Mouse (Mus musculus) heart, postnatal 4 days (tissue): Measurements from ENCODE around the gene Acp2. TPM values are rescaled to one million over a fixed set of nuclear protein-coding genes. Genes with fewer than 3 reads are reported as not detected.

Experiments used
- DNase-seq: peaks from one replicate; pipeline ENCODE4 v3.0.0; 2021
- total RNA-seq, 2 experiments: library from RNA; stranded (reverse); gene quantifications; 2 replicates each; pipeline ENCODE4 v1.2.3; 2021

Gene Acp2
- total RNA-seq, 2 experiments from 2014 or later, result 21.0 to 21.8 TPM

DNA sequence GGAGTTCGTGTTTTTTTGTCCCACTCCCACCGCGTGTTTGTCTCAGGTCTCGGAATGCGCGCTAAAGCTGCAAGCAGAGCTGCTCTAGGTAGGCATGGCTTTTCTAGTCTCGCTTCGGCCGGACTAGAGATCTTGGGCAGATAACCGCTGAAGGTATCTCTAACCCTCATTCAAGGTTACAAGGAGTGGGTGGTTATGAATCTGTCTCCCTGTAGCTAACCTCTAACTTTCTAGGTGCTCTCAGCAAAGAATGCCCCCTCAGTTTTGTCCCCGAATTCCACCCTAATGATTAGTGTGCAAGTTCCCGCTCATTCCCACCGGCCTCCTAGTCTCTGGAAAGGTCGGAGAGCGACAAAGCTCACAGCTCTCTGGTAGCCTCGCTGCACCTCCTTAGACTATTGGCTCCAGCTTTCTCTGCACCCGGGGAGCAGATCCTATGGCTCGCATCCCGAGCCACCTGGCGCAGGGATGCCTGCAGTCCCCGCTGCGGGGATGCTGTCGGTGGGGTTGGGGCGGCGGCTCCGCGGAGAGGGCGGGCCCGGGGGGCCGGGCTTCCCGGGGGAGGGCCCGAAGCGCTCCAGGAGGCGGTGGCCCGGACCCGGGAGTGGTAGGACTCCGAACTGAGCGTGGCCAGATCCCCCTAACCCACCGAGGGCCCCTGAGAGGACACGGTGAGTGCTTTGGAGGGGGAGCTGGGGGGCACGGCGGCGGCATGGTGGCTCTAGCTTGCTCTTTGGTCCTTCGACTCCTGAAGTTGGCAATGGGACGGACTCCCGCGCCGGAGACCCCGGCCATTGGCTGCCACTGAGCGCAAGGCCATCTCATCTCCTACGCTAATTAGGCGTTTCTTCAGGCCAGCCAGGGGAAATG lies 53.8 kb downstream of the Acp2 start:
- peak; percentile 70 for DNase-seq

DNA sequence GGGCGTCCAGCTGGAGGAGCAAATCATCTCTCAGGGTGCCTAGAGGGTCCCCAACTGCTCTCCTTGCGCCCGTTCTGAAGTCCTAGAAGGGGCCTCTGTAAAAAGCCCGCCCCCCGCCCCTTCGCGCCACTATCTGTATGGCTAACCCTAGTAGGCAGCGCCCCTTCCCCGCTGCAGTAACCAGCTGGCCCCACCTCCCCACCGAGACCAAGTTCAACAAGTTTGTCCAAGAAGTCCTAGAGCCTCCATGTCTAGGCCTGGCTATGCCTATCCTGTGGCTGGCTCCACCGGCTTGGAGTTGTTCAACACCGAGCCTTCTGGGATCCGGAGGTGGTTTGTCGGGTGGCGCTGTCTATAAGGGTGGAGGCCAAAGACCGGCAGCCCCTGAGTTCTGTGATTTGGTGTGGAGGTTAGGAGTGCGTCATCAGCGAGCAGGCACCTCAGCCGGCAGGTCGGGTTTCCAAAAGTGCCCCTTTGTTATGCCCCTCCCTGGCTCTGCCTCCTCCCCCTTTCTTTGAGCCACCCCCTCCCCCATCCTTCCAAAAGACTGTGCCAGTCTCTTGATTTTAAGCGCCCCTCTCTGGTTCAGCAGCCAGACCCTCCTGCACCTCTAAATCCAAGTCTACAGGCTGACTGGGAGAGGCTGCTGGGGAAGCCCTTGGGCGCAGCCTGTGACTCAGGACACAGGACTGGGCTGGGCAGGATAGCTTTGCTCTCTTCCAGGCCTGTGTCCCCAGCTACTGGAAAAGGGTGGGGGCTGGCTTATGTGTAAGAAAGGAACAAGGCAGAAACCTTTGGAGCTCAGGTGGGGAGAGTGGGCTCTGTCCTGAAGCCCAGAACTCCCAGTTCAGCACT lies 54.7 kb downstream of the Acp2 start:
- DNase-seq, result peak; percentile 53

DNA sequence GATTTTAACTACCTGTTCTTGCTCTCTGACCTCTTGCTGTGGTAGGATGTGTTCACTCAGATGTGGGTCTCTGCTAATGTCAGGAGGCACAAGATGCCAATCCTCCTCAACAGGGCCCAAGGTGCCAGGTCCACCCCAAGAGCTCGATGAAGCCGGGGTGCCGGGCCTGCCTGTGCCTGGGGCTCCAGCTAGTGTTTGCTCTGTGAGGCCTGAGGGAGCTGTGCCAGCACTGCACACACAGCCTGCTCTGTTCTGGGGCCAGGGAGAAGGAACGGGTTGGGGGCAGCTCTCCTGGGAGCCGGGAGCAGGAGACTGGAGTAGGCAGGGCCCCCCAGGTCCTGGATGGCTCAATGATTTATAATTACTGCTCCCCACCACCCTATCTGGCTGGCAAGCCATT lies 55.4 kb downstream of the Acp2 start:
- no peak for DNase-seq

DNA sequence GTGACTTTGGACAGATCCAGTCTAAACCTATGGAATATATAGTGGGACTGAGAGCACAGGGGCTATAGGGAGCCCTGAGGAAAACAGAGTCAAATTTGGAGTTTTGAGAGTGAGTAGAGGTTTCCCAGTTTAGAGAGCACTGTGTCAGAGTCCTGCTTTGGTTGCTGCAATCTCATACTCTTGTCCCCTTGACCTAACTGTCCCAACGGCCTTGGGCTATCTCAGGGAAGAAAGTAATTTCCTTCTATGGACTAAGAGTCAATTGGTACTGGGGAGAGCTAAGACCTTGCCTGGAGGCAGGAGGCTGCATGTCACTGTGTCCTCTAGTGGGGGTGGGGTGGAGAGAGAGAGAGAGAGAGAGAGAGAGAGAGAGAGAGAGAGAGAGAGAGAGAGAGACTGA lies 56.1 kb downstream of the Acp2 start:
- no peak for DNase-seq

DNA sequence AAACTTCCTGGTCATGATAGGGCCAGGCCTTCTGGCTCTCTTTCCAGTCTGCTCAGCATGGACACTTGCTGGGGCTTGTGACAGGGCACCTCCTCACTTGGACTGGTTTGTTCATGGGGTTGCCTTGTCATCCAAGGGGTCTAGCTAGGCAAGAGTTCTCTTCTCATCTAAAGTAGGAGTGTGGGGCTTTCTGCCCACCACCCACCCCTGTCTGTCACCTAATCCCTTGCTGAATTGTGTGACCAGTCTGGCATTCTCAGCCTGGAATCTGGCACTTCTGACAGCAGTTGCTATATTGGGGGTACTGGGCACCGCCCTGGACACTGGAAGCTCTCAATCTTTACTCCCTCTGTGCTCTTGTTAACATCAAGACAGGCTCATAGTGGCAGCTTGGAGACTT lies 56.8 kb downstream of the Acp2 start:
- DNase-seq, result no peak

Other genes with a start within 250 kb of the Acp2 start
- gene Rapsn, start 167.3 kb upstream of the Acp2 start, total RNA-seq, result 10 to 100 TPM; 19.3 to 23.3 TPM
- gene Psmc3, start 148.9 kb upstream of the Acp2 start, total RNA-seq, result 100 to 1,000 TPM; 240 to 248 TPM
- gene Slc39a13, start 132.5 kb upstream of the Acp2 start, total RNA-seq, result 10 to 100 TPM; 32.6 to 36.8 TPM
- 1 to 10 TPM; 2.7 to 3.5 TPM for gene Spi1, start 120.5 kb upstream of the Acp2 start, total RNA-seq
- gene Mybpc3, start 84.7 kb upstream of the Acp2 start, total RNA-seq, result 1,000 to 10,000 TPM; 1,781 to 1,857 TPM
- gene Madd, start 19.0 kb upstream of the Acp2 start, total RNA-seq, result 1 to 10 TPM; 5.2 to 5.5 TPM
- gene Nr1h3, start 51 bp upstream of the Acp2 start, total RNA-seq, result 1 to 10 TPM; 1.6 to 2.7 TPM
- 1 to 10 TPM; 5.0 to 5.1 TPM for gene Ddb2, start 34.1 kb downstream of the Acp2 start, total RNA-seq
- gene Pacsin3, start 53.1 kb downstream of the Acp2 start, total RNA-seq, result 10 to 100 TPM; 90.5 to 99.5 TPM
- gene Arfgap2, start 62.1 kb downstream of the Acp2 start, total RNA-seq, result 10 to 100 TPM; 64.1 to 67.4 TPM
- 10 to 100 TPM; 13.5 to 13.7 TPM for gene 1110051M20Rik, start 241.8 kb downstream of the Acp2 start, total RNA-seq